Mouse (Mus musculus) left cerebral cortex, adult 9 months (tissue): ENCODE measurements around the gene Pnpla8.

Experiments used
- DNase-seq, 2 experiments: peaks; one replicate each; pipeline ENCODE4 v3.0.0; 2022; ENCODE audit warnings: low spot score in 2 of 2

Gene Pnpla8

DNA sequence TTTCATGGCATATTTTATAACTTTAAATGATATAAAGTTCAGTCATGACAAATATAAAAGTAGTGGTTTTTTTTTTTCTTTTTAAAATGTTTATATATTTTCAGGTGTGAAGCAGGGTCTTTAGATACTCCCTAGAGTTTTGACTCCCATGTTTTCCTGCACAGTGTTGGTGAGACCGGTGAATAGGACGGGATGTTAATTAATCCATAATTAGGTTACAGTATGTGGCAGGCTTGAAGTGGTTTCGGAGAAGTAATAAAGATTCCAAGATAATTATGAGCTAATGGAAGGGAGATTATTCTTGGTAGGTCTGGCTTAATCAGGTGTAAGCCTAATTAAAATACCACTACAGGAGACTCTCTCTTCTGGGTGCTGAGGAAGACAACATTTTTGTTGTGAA lies 125.0 kb downstream of the Pnpla8 start:
- DNase-seq = no peak

- DNase-seq = no peak
Measured at GRCm38 (mm10) chr12:44355116-44355515, 133.9 kb downstream of the Pnpla8 start.

- no peak for DNase-seq
Measured at GRCm38 (mm10) chr12:44357460-44357859, 136.3 kb downstream of the Pnpla8 start.

DNA sequence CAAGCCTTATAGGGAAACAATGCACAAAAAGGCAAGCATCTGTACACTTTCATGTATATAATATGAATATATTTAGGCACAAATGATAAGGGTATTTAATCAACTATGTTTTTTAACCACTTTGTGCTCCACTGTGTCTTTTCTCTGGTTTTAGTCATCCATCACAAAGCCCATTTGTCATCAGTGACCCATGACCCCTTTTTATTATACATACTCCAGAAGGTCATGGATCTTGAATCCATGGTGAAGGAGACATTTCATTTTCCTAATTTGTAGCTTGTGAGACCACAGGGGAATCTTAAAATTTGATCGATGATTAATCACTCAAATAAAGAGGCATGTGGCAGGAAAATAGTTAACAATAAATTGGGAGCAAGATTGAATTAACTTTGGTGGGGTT lies 136.7 kb downstream of the Pnpla8 start:
- no peak for DNase-seq

DNA sequence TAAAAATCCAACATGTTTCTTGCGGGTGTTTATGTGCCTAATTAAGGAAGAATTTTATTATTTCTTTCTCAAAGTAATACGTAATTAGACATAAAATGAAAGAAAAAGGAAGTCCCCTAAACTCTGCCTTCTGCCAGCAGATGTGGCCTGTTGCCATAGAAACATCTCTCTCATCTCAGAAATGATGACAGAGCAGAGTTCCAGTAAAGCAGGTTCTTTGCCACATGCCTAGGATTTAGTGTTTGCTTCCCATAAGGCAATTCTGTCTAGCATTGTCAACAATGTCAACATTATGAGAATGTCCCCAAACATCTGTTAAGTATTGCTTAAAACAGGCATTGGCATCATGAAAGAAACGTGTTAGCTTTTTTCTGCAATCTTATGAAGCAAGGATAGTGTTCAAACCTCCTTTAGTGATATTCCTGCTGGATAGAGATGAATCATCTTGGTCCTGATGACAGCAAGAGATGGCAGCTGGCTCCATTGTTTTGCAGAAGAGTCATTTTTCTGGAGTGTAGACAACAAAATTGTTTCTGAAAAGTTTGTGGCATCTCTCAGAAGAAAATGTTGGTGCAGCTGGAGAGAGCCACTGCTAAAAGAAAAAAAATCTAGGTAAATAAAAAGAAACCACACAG lies 150.0 kb downstream of the Pnpla8 start:
- DNase-seq = no peak
